Mouse (Mus musculus) gastrocnemius, adult 8-10 months (tissue): ENCODE results near the gene Ccr1l1. TPM values are rescaled to one million over a fixed set of nuclear protein-coding genes. Genes with fewer than 3 reads are reported as not detected.

ENCODE experiments used
- DNase-seq, 2 experiments: peaks; one replicate each; pipeline ENCODE4 v3.0.0; 2022; ENCODE audit warnings: low spot score in 2 of 2
- total RNA-seq, 4 experiments: library from RNA; stranded (reverse); gene quantifications; 2 replicates each; pipeline ENCODE4 v1.2.4; 2022

Ccr1l1 gene
- total RNA-seq, 4 experiments from 2014 or later, result not detected

DNA sequence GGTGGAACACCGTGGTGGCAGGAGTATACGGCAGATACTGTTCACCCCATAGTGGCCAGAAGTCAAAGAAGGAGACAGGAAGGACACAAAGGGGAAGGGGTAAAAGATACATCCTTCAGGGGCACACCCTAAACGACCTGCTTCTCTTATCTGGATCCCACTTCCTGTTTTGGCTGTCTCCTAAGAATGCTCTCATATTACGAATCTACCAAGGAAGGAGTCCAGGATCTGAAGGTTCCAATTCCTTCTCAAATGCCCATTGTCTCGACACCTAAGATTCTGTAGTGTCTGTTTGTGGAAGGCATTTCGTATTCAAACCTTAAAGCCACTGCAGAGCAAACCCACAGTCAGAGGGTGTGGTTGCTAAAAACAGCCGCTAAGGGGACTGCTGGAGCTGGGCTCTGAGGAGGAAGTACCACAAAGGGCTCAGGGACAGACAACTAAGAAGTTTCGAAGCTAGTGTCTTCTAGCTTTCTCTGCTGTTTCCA lies 49.4 kb downstream of the Ccr1l1 start:
- no peak for DNase-seq

GRCm38 (mm10) chr9:123928118-123928758 lies 50.0 kb downstream of the Ccr1l1 start:
- no peak for DNase-seq

DNA sequence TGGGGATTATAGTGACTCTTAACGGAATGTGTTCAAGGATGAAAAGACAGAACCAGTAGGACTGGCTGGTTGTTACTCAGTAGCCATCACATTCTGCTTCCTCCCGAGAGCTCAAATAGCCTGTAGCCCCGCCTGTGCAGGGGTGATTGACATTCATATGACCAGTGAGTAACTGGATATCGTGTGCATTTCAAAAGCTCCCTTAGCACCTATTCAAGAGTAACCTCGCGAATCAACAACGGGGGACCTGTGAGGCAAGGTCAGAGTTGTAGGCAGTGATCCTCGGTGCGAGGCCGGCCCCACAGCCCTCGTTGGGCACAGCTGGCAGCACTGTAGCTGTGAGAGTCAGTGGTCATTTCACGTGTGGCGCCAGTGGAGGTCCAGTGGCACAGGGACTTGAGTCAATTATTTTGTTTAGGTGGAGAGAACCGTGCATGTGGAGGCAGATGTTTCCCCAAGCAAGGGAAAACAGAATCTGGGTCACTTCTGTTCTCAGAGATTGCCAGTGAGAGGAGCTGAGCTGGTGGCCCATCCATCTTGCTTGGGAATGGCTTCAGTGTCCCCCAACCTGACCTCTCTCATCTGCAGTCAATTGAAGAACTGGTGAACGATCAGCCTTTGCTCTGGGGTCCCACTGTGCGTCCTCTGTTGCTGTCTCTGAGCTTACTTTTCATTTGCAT lies 50.8 kb downstream of the Ccr1l1 start:
- no peak for DNase-seq

Other genes starting within 250 kb of the Ccr1l1 start
- gene Cxcr6, start 171.9 kb downstream of the Ccr1l1 start, total RNA-seq, result not detected
- 100 to 1,000 TPM; 151 to 190 (median 177) TPM for gene Fyco1, start 126.5 kb downstream of the Ccr1l1 start, total RNA-seq
- not detected for gene Xcr1, start 116.4 kb downstream of the Ccr1l1 start, total RNA-seq
- gene Ccr1, start 9.7 kb downstream of the Ccr1l1 start, total RNA-seq, result under 1 TPM in 2 of 4 experiments, not detected in 2; 0.09 to 0.21 TPM
- gene Ccr3, start 43.6 kb upstream of the Ccr1l1 start, total RNA-seq, result under 1 TPM in 1 of 4 experiments, not detected in 3; 0.09 TPM
- under 1 TPM; 0.22 to 0.65 (median 0.43) TPM for gene Ccr2, start 123.5 kb upstream of the Ccr1l1 start, total RNA-seq
- under 1 TPM in 1 of 4 experiments, not detected in 3; 0.03 TPM for gene Ccr5, start 143.1 kb upstream of the Ccr1l1 start, total RNA-seq